In genomic region chr12:53837408-53837807, GRCm38 (mm10) we compare ENCODE assay signal across 21 mouse cellular contexts.
DNase-seq lines count a peak whose midpoint lies in the region; ATAC-seq and TF ChIP-seq lines count a peak whose summit lies in the region.
"Had no signal": no experiment of that assay in that cellular context is flagged by ENCODE, and none has a peak within 500 bp of the region (broad histone marks: within the 10 kb centered on the region; RNA-seq: fewer than 3 reads in every experiment).

No protein-coding gene starts in this region.

- peak; percentile 5 for DNase-seq in adrenal gland, postnatal 10 days
- no peak for DNase-seq in adrenal gland, adult 2 months
- no peak for DNase-seq in kidney, postnatal 4 days
- peak; percentile 65 for DNase-seq in c-Kit-positive CD71-positive TER-119-negative erythroid progenitor cells, embryonic 14.5 days (ENCODE audit: low read depth)
- peak; percentile 84 to 93 (median 88) for DNase-seq in liver, embryonic 14.5 days (ENCODE audit: low read depth in 3 of 3, low spot score in 3 of 3)
- no peak for DNase-seq in lung, postnatal 36 days
- DNase-seq in layer of hippocampus, adult 9-11 months, result no peak
- DNase-seq: cerebellum, adult 11 months; cerebellum, postnatal 10 days; heart, postnatal 36 days; kidney, adult 9 months; right cerebral cortex, postnatal 14 days; thymus, postnatal 14 days had no signal

- H3K9ac ChIP-seq in kidney, embryonic 15.5 days, result no peak overlapping the region
- peak overlapping the region; percentile 61 for H3K9ac ChIP-seq in liver, embryonic 14.5 days (replicated peaks)
- H3K9ac ChIP-seq: embryonic facial prominence, embryonic 12.5 days; heart, embryonic 13.5 days; neural tube, embryonic 15.5 days had no signal

- no peaks in the 10 kb centered on the region for H3K36me3 ChIP-seq in kidney, embryonic 15.5 days
- H3K36me3 ChIP-seq in liver, embryonic 14.5 days (replicated peaks; ENCODE audit: control insufficient read depth, insufficient read depth, low read depth), result no peaks in the 10 kb centered on the region
- H3K36me3 ChIP-seq: embryonic facial prominence, embryonic 12.5 days; heart, embryonic 13.5 days; neural tube, embryonic 15.5 days had no signal

- no peak for TF ChIP-seq CTCF in liver, embryonic 14.5 days (IDR thresholded peaks at IDR 0.05; ENCODE audit: low read depth)

- H3K27ac ChIP-seq in kidney, embryonic 15.5 days, result no peak overlapping the region
- peak overlapping the region; percentile 94 for H3K27ac ChIP-seq in liver, embryonic 14.5 days
- H3K27ac ChIP-seq: embryonic facial prominence, embryonic 12.5 days; heart, embryonic 13.5 days; neural tube, embryonic 15.5 days had no signal

- TF ChIP-seq EP300 in liver, embryonic 14.5 days (IDR thresholded peaks at IDR 0.05; ENCODE audit: low read depth), result peak; percentile 99

- H3K4me1 ChIP-seq in kidney, embryonic 15.5 days, result peaks cover 16% of the 10 kb centered on the region
- H3K4me1 ChIP-seq in liver, embryonic 14.5 days (replicated peaks; ENCODE audit: control insufficient read depth in 2 of 2, insufficient read depth in 2 of 2, low read length in 1 of 2), result peaks cover 70 to 74% of the 10 kb centered on the region in 2 experiments

- ATAC-seq in kidney, embryonic 15.5 days (replicated peaks; ENCODE audit: low FRiP score), result 0 out of 2 replicates have a peak, but pooled peaks have one; percentile 27
- peak; percentile 84 for ATAC-seq in liver, embryonic 14.5 days (ENCODE audit: insufficient read depth)
- ATAC-seq: CD4-positive, CD25-positive, alpha-beta regulatory T cell, adult 4 months; forebrain, embryonic 16.5 days; lung, postnatal 0 days; midbrain, embryonic 16.5 days had no signal

- no peak overlapping the region for H3K4me2 ChIP-seq in kidney, embryonic 15.5 days
- peak overlapping the region; percentile 64 for H3K4me2 ChIP-seq in liver, embryonic 14.5 days (ENCODE audit: low read depth)
- H3K4me2 ChIP-seq: embryonic facial prominence, embryonic 12.5 days; heart, embryonic 13.5 days; neural tube, embryonic 15.5 days had no signal

- no peaks in the 10 kb centered on the region for H3K9me3 ChIP-seq in kidney, embryonic 15.5 days (replicated peaks)
- no peaks in the 10 kb centered on the region for H3K9me3 ChIP-seq in liver, embryonic 14.5 days (ENCODE audit: control insufficient read depth, low read length)
- H3K9me3 ChIP-seq: embryonic facial prominence, embryonic 12.5 days; heart, embryonic 13.5 days; neural tube, embryonic 15.5 days had no signal

- 79% methylated on average over 15 of the region's 15 CpGs for WGBS in kidney, embryonic 15.5 days
- WGBS in liver, embryonic 14.5 days (ENCODE audit: insufficient replicate concordance), result 29% methylated on average over 15 of the region's 15 CpGs

- no peak overlapping the region for H3K4me3 ChIP-seq in kidney, embryonic 15.5 days (replicated peaks)
- H3K4me3 ChIP-seq in liver, embryonic 14.5 days (ENCODE audit: insufficient read depth in 1 of 2, low read depth in 2 of 2, low read length in 2 of 2), result peak overlapping the region; percentile 7 to 15; a peak in 3 of 4 replicates
- H3K4me3 ChIP-seq: embryonic facial prominence, embryonic 12.5 days; heart, embryonic 13.5 days; neural tube, embryonic 15.5 days had no signal

- H3K27me3 ChIP-seq in kidney, embryonic 15.5 days, result peaks cover 4% of the 10 kb centered on the region; the same call in 1 of the 2 replicates
- H3K27me3 ChIP-seq in liver, embryonic 14.5 days (ENCODE audit: control insufficient read depth, insufficient read depth, low read length), result no peaks in the 10 kb centered on the region
- H3K27me3 ChIP-seq: embryonic facial prominence, embryonic 12.5 days; heart, embryonic 13.5 days; neural tube, embryonic 15.5 days had no signal

Comparison
In these comparisons a context has a peak if more than half of its experiments do, and no peak if none do; other contexts are left out.
1. DNase-seq: peak in adrenal gland, postnatal 10 days (single experiment), c-Kit-positive CD71-positive TER-119-negative erythroid progenitor cells, embryonic 14.5 days (single experiment) and liver, embryonic 14.5 days (3 of 3); none in adrenal gland, adult 2 months (single experiment), kidney, postnatal 4 days (0 of 2), lung, postnatal 36 days (single experiment) and layer of hippocampus, adult 9-11 months (single experiment).